Mouse (Mus musculus) testis, postnatal 14 days (tissue): ENCODE results near the gene Serpinb3b.
"Not testable (repeated sequence)": the region's sequence is repeated elsewhere in the genome, so short reads cannot be mapped to it uniquely, and the experiment has no call there.

Source experiments
- DNase-seq: peaks from one replicate; pipeline ENCODE4 v3.0.0; 2021; ENCODE audit warnings: low spot score

Gene Serpinb3b

GRCm38 (mm10) chr1:107278261-107278660 lies at the start of gene Serpinb3b, which contains the start of gene Serpinb3c:
TSS of gene Serpinb3b (minus strand) at chr1:107278361.
TSS of gene Serpinb3c (minus strand) at chr1:107278371.
- not testable (repeated sequence) for DNase-seq

- not testable (repeated sequence) for DNase-seq
These were observed 35.0 kb downstream of the Serpinb3b start for GRCm38 (mm10) chr1:107243170-107243569.

GRCm38 (mm10) chr1:107217276-107217675 lies 60.9 kb downstream of the Serpinb3b start:
- not testable (repeated sequence) for DNase-seq

- DNase-seq: not testable (repeated sequence)
These were observed 150.7 kb downstream of the Serpinb3b start for GRCm38 (mm10) chr1:107127453-107127852.
